Comparison of ENCODE assay signal across 19 mouse cellular contexts in genomic region chr3:127463816-127464480, GRCm38 (mm10). TPM values are rescaled to one million over a fixed set of nuclear protein-coding genes. Genes with fewer than 3 reads are reported as not detected.
DNase-seq lines count a peak whose midpoint lies in the region; ATAC-seq and TF ChIP-seq lines count a peak whose summit lies in the region.
"Had no signal": no experiment of that assay in that cellular context is flagged by ENCODE, and none has a peak within 500 bp of the region (broad histone marks: within the 10 kb centered on the region; RNA-seq: fewer than 3 reads in every experiment).

No protein-coding gene starts in this region.

- no peak for TF ChIP-seq CTCF in E14TG2a.4 (conservative IDR thresholded peaks at IDR 0.05; ENCODE audit: low read length)

- H3K36me3 ChIP-seq in E14TG2a.4 (ENCODE audit: insufficient read depth, low read length), result no peaks in the 10 kb centered on the region
- no peaks in the 10 kb centered on the region for H3K36me3 ChIP-seq in forebrain, embryonic 11.5 days (ENCODE audit: control insufficient read depth, insufficient read depth, low read length)
- H3K36me3 ChIP-seq: embryonic facial prominence, embryonic 13.5 days; heart, embryonic 10.5 days; intestine, embryonic 15.5 days; limb, embryonic 13.5 days; liver, embryonic 15.5 days had no signal

- no peaks in the 10 kb centered on the region for H3K9me3 ChIP-seq in E14TG2a.4 (ENCODE audit: low read length)
- H3K9me3 ChIP-seq in forebrain, embryonic 11.5 days (ENCODE audit: control insufficient read depth, low read length), result no peaks in the 10 kb centered on the region
- H3K9me3 ChIP-seq: embryonic facial prominence, embryonic 13.5 days; heart, embryonic 10.5 days; intestine, embryonic 15.5 days; limb, embryonic 13.5 days; liver, embryonic 15.5 days had no signal

- peaks cover 61% of the 10 kb centered on the region for H3K4me1 ChIP-seq in E14TG2a.4 (replicated peaks; ENCODE audit: low read depth, low read length)
- peaks cover 6% of the 10 kb centered on the region; the same call in 1 of the 2 replicates for H3K4me1 ChIP-seq in forebrain, embryonic 11.5 days (replicated peaks; ENCODE audit: control insufficient read depth, insufficient read depth, low read length)
- H3K4me1 ChIP-seq: limb, embryonic 13.5 days had no signal

- peaks cover 3% of the 10 kb centered on the region; the same call in 1 of the 2 replicates for H3K27me3 ChIP-seq in E14TG2a.4 (ENCODE audit: insufficient read depth, low read length)
- H3K27me3 ChIP-seq in forebrain, embryonic 11.5 days (ENCODE audit: control insufficient read depth, insufficient read depth, low read length), result no peaks in the 10 kb centered on the region
- H3K27me3 ChIP-seq: CH12.LX; intestine, embryonic 15.5 days had no signal

- peak; percentile 86 for ATAC-seq in forebrain, embryonic 11.5 days (replicated peaks; ENCODE audit: low FRiP score)
- ATAC-seq: intestine, embryonic 15.5 days had no signal

- H3K4me3 ChIP-seq in E14TG2a.4 (replicated peaks; ENCODE audit: low read length), result peak overlapping the region; percentile 20; the same call in 1 of the 2 replicates
- H3K4me3 ChIP-seq in forebrain, embryonic 11.5 days (ENCODE audit: low read depth, low read length), result no peak overlapping the region
- H3K4me3 ChIP-seq: embryonic facial prominence, embryonic 13.5 days; heart, embryonic 10.5 days; intestine, embryonic 15.5 days; limb, embryonic 13.5 days; liver, embryonic 15.5 days had no signal

- no peak overlapping the region; the same call in 1 of the 2 replicates for H3K4me2 ChIP-seq in forebrain, embryonic 11.5 days (ENCODE audit: low read depth, low read length, severe bottlenecking)
- H3K4me2 ChIP-seq: embryonic facial prominence, embryonic 13.5 days; intestine, embryonic 15.5 days; limb, embryonic 13.5 days; liver, embryonic 15.5 days had no signal

- DNase-seq in embryo, embryonic 10 days (ENCODE audit: low spot score), result peak; percentile 47
- DNase-seq in embryo, embryonic 9.5 days (ENCODE audit: extremely low spot score), result no peak
- peak; percentile 72 for DNase-seq in forebrain, embryonic 11.5 days (ENCODE audit: low spot score)
- peak; percentile 25 for DNase-seq in mesoderm, embryonic 11.5 days (ENCODE audit: low read depth, low spot score)
- no peak for DNase-seq in right cerebral cortex, postnatal 14 days
- no peak for DNase-seq in right cerebral cortex, postnatal 36 days (ENCODE audit: low spot score in 2 of 2)
- DNase-seq in thymus, postnatal 0 days (ENCODE audit: low spot score), result no peak
- DNase-seq: adrenal gland, adult 2 months; cerebellum, adult 9-10 months; gastrocnemius, postnatal 14 days; lung, postnatal 14 days; thymus, postnatal 4 days had no signal

- 4% methylated on average over 14 of the region's 14 CpGs for WGBS in forebrain, embryonic 11.5 days

- H3K9ac ChIP-seq in forebrain, embryonic 11.5 days (ENCODE audit: low read length), result no peak overlapping the region
- H3K9ac ChIP-seq: embryonic facial prominence, embryonic 13.5 days; intestine, embryonic 15.5 days; limb, embryonic 13.5 days; liver, embryonic 15.5 days had no signal

- peak overlapping the region; percentile 69; the same call in 1 of the 2 replicates for H3K27ac ChIP-seq in forebrain, embryonic 11.5 days (ENCODE audit: low read depth, low read length)
- H3K27ac ChIP-seq: embryonic facial prominence, embryonic 13.5 days; heart, embryonic 10.5 days; intestine, embryonic 15.5 days; limb, embryonic 13.5 days; liver, embryonic 15.5 days had no signal

RNA-seq across cellular contexts. Expression of gene Ank2, which starts 35.2 kb away (rescaled TPM):
- 76.3 and 78.8 TPM in 2 replicates for polyA plus RNA-seq in forebrain, embryonic 11.5 days (2014; fragmentation: Nextera tagmentation; extraction: Ambion mirVana)
- polyA plus RNA-seq in thymus, postnatal 0 days (2015; fragmentation: Nextera tagmentation; extraction: Ambion mirVana), result 1.3 TPM in 2 replicates

Comparison
In these comparisons a context has a peak if more than half of its experiments do, and no peak if none do; other contexts are left out.
1. DNase-seq: peak in embryo, embryonic 10 days (single experiment), forebrain, embryonic 11.5 days (single experiment) and mesoderm, embryonic 11.5 days (single experiment); none in embryo, embryonic 9.5 days (single experiment), right cerebral cortex, postnatal 14 days (single experiment), right cerebral cortex, postnatal 36 days (0 of 2) and thymus, postnatal 0 days (single experiment).
2. RNA of gene Ank2, which starts 35.2 kb away (polyA plus RNA-seq): 76.3 to 78.8 TPM in forebrain, embryonic 11.5 days; 1.3 TPM in thymus, postnatal 0 days; every median in the first group is over 10 times any median in the second.